Mouse (Mus musculus) erythroblast, embryonic 14.5 days (primary cell): Measurements from ENCODE around the gene Trip4.

Source experiments
- GATA1 ChIP-seq: IDR thresholded peaks from 2 replicates; pipeline ENCODE4 v1.6.1; 2012; ENCODE audit warnings: low read length, inconsistent platforms, mixed read lengths
- TAL1 ChIP-seq: IDR thresholded peaks from 3 replicates; pipeline ENCODE4 v1.6.1; 2012; ENCODE audit warnings: low read length, inconsistent platforms, mixed read lengths

GRCm38 (mm10) chr9:65834628-65835354 lies 73.8 kb downstream of the Trip4 start:
- no peak for TF ChIP-seq GATA1
- TF ChIP-seq TAL1, result no peak
